Mouse (Mus musculus) limb, embryonic 11.5 days (tissue): ENCODE data around the gene Cox4i2. TPM values are rescaled to one million over a fixed set of nuclear protein-coding genes. Genes with fewer than 3 reads are reported as not detected.
A peak's percentile ranks its signal among the peaks of the same experiment; 100 is the strongest.

ENCODE experiments used
- ATAC-seq: fragments of 200-750 bp; cut with Nextera tagmentation; 2 replicates; pipeline ENCODE4 v1.8.0; 2017; ENCODE audit warnings: low read depth; ENCODE audit not compliant: insufficient number of reproducible peaks, low FRiP score, low TSS enrichment
- DNase-seq: peaks from one replicate; pipeline ENCODE4 v3.0.0-alpha.2; 2015; ENCODE audit warnings: low spot score
- H3K27ac ChIP-seq: fragments of 300-500 bp; sonication (generic); replicated peaks from 2 replicates; pipeline ENCODE4 v1.5.1; 2014; ENCODE audit warnings: low read depth, mild to moderate bottlenecking, low read length
- H3K27me3 ChIP-seq: fragments of 300-500 bp; sonication (generic); 2 replicates; pipeline ENCODE4 v1.6.1; 2014; ENCODE audit warnings: mild to moderate bottlenecking, low read length, mixed read lengths; ENCODE audit not compliant: control insufficient read depth, insufficient read depth
- H3K36me3 ChIP-seq: fragments of 300-500 bp; sonication (generic); 2 replicates; pipeline ENCODE4 v1.6.1; 2014; ENCODE audit warnings: mild to moderate bottlenecking, low read length, moderate library complexity, mixed read lengths; ENCODE audit not compliant: control insufficient read depth, insufficient read depth
- H3K4me1 ChIP-seq: fragments of 300-500 bp; sonication (generic); 2 replicates; pipeline ENCODE4 v1.6.1; 2014; ENCODE audit warnings: low read length, mixed read lengths; ENCODE audit not compliant: control insufficient read depth, insufficient read depth
- H3K4me2 ChIP-seq: fragments of 300-500 bp; sonication (generic); 2 replicates; pipeline ENCODE4 v1.6.1; 2014; ENCODE audit warnings: low read depth, mild to moderate bottlenecking, moderate library complexity; ENCODE audit not compliant: severe bottlenecking
- H3K4me3 ChIP-seq: fragments of 300-500 bp; sonication (generic); 2 replicates; pipeline ENCODE4 v1.5.1; 2014; ENCODE audit warnings: low read depth, low read length
- H3K9ac ChIP-seq: fragments of 300-500 bp; sonication (generic); 2 replicates; pipeline ENCODE4 v1.6.1; 2014; ENCODE audit warnings: mild to moderate bottlenecking, low read length
- H3K9me3 ChIP-seq: fragments of 300-500 bp; sonication (generic); 2 replicates; pipeline ENCODE4 v1.6.1; 2016; ENCODE audit warnings: low read length; ENCODE audit not compliant: control insufficient read depth
- WGBS: fragments of 180-500 bp; shearing (Covaris S2); extraction: QIAGEN DNeasy Blood & Tissue Kit; methylation state at CpG from one replicate; pipeline ENCODE4 v1.1.7; 2014; 5-methylcytosine and 5-hydroxymethylcytosine counted together
- polyA plus RNA-seq: library from polyadenylated mRNA; unstranded; fragments of >200 nt; fragmentation: Nextera tagmentation; extraction: Ambion mirVana; gene quantifications from 2 replicates; pipeline ENCODE4 v1.2.1, GENCODE M21; 2014

Gene Cox4i2
- polyA plus RNA-seq, 1 experiment from 2014 or later: 22.3 TPM

DNA sequence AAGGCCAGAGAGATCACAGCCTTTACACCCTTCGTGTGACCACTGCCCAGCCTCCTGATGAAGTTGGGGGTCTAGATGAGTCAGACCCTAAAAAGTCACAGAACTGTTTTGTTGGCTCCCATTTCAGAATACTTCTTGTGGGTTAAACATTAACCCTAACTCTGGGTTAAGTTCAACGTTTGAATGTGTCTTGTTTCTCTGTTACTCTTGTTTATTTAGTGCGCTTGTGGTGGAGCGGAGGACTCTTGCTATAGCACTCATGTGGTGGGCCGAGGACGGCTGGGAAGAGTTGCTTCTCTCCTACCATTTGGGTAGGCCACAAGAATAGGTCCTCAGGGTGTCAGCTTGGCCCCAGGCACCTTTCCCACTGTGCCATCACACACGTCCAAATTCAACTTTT is 25.4 kb upstream of the Cox4i2 start:
- no peaks in the 10 kb centered on the region for H3K27me3 ChIP-seq
- ATAC-seq: no peak
- no peak overlapping the region for H3K4me3 ChIP-seq

DNA sequence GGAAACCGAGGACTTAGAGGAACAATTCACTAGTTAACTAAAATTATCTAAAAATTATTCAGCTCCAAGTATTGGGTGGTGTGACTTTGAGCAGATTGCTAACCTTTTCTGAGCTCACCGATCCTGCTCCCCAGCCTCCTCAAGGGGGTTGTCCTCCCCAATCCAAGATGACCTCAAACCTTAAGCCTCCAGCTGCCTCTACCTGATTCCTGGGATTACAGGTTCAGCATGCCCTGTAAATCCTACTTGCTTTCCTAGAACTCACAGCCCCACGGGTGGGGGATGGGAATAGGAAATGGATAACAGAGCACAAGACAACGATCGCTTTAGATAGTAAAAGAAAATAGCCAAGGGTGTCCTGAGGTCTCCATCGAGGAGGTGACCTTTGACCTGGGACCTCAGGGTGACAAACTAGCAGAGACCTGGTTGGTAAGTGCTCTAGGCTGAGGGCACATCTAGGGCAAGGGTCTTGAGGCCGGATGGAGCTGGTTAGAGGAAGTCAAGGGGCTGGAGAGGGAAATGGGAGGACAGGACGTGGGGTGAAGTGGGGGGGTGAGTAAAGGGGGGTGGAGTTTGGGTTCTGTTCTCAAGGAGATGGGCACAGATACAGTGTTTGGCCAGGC is 24.8 kb upstream of the Cox4i2 start:
- peaks cover 53% of the 10 kb centered on the region for H3K4me1 ChIP-seq
- ATAC-seq (no peak; the same call in 1 of the 2 replicates), DNase-seq (peak; percentile 58)
- peak overlapping the region; percentile 23; the same call in 1 of the 2 replicates for H3K9ac ChIP-seq
- peak overlapping the region; percentile 91 for H3K27ac ChIP-seq
- no peaks in the 10 kb centered on the region for H3K9me3 ChIP-seq
- no peaks in the 10 kb centered on the region for H3K36me3 ChIP-seq
- WGBS: 19% methylated on average over 8 of the region's 8 CpGs
- no peak overlapping the region for H3K4me3 ChIP-seq
- no peak overlapping the region; the same call in 1 of the 2 replicates for H3K4me2 ChIP-seq
- no peaks in the 10 kb centered on the region for H3K27me3 ChIP-seq

More for the DNA sequence above, 25.4 kb upstream of the Cox4i2 start:
- DNase-seq: no peak
- Histone ChIP-seq H3K27ac (peak overlapping the region; percentile 91), H3K4me2 (no peak overlapping the region; the same call in 1 of the 2 replicates), H3K9ac (no peak overlapping the region), H3K4me1 (peaks cover 55% of the 10 kb centered on the region), H3K9me3 (no peaks in the 10 kb centered on the region), H3K36me3 (no peaks in the 10 kb centered on the region)
- 82% methylated on average over 7 of the region's 7 CpGs for WGBS

DNA sequence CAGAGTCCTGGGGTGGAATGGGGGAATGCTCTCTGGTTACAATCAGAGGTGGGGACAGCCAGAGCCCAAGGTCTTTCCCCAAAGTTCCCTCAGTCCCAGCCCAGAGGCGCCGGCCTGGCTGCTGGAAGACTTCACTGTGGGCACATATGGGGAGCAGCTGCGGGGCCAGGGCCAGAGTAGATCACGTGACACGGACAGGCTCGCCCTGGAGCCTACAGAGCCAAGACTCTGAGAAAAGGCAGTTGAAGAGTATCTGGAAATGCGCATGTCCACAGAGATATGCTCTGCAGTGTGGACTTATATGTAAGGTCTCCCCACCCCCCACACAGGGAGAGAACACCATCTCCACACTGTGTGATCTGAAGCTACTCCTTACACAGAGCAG is 24.3 kb upstream of the Cox4i2 start:
- ATAC-seq: peak; percentile 91
- Histone ChIP-seq H3K4me2 (peak overlapping the region; percentile 7), H3K4me1 (peaks cover 51% of the 10 kb centered on the region), H3K9me3 (no peaks in the 10 kb centered on the region), H3K9ac (peak overlapping the region; percentile 23; the same call in 1 of the 2 replicates), H3K36me3 (no peaks in the 10 kb centered on the region), H3K27me3 (no peaks in the 10 kb centered on the region), H3K27ac (peak overlapping the region; percentile 91), H3K4me3 (no peak overlapping the region)
- 10% methylated on average over 7 of the region's 7 CpGs for WGBS
- DNase-seq: peak; percentile 90

DNA sequence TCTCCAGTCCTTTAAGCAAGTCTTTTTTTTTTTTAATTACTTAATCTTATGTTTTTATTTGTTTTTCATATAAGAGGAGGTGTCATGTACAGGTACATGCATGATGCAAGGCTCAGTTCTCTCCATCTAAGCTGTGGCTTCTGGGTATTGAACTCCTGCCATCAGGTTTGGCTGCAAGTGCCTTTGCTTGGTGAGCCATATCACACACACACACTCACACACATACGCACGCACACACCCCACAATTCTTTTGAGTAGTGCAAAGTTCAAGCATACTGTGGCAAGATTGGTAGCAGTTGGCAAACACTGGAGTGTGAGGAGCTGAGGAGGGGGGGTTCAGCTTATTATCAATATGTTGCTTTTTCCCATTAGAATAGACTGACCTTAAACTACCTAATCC is 20.8 kb upstream of the Cox4i2 start:
- no peak for ATAC-seq
- no peak overlapping the region for H3K4me2 ChIP-seq
- H3K9me3 ChIP-seq: no peaks in the 10 kb centered on the region
- no peaks in the 10 kb centered on the region for H3K27me3 ChIP-seq
- H3K27ac ChIP-seq: no peak overlapping the region
- 89% methylated on average over 2 of the region's 2 CpGs for WGBS
- no peak for DNase-seq
- no peak overlapping the region for H3K4me3 ChIP-seq
- H3K36me3 ChIP-seq: no peaks in the 10 kb centered on the region
- no peak overlapping the region for H3K9ac ChIP-seq
- peaks cover 30% of the 10 kb centered on the region for H3K4me1 ChIP-seq

DNA sequence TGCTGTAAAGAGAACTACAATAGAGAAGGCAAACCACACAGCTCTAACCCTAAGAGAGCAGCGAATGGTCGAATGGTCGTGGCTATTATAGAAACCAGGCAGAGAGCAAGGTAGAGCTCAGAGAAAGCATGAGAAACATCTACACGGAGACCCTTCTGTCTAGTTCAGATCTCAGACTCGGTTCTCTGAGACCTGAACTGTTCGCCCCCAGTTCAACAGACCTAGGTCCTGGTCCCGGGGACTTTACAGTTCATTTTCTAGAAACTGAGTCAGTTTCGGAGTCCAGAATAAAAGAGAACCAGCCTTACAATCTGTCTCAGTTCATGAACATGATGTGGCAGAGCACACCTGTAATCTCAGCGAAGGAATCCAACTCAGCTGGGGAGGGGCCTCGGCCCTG is 19.5 kb upstream of the Cox4i2 start:
- Histone ChIP-seq H3K9ac (peak overlapping the region; percentile 36; the same call in 1 of the 2 replicates), H3K27ac (peak overlapping the region; percentile 91), H3K36me3 (no peaks in the 10 kb centered on the region), H3K4me1 (peaks cover 22% of the 10 kb centered on the region), H3K4me3 (peak overlapping the region; percentile 92), H3K9me3 (no peaks in the 10 kb centered on the region), H3K27me3 (no peaks in the 10 kb centered on the region), H3K4me2 (peak overlapping the region; percentile 54)
- DNase-seq (no peak), ATAC-seq (no peak)
- WGBS: 8% methylated on average over 10 of the region's 10 CpGs

DNA sequence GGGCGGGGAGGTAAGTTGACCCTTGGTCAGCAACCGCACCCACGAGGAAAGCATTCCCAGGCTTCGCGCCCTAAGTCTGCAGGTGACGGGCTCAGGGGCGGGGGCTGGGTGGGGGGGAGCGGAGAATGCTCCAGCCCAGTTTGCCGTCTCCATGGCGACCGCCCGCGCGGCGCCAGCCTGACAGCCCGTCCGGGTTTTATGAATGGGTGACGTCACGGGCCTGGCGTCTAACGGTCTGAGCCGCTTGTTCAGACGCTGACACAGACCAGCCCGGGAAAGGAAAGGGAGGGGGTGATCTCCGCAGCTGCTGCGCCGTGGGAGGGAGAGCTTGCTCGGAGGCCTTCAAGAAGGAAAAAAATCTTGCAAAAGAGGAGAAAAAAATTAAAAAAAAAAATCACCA is 19.0 kb upstream of the Cox4i2 start:
- DNase-seq (peak; percentile 99), ATAC-seq (peak; percentile 80)
- Histone ChIP-seq H3K27ac (peak overlapping the region; percentile 91), H3K36me3 (no peaks in the 10 kb centered on the region), H3K9ac (peak overlapping the region; percentile 39), H3K4me1 (peaks cover 20% of the 10 kb centered on the region), H3K4me2 (peak overlapping the region; percentile 54), H3K4me3 (peak overlapping the region; percentile 92), H3K27me3 (no peaks in the 10 kb centered on the region), H3K9me3 (no peaks in the 10 kb centered on the region)
- WGBS: 0% methylated on average over 28 of the region's 28 CpGs

GRCm38 (mm10) chr2:152736090-152736601 is 17.8 kb upstream of the Cox4i2 start, which contains the start of gene Id1:
TSS of gene Id1 (plus strand) at chr2:152736251.
- ATAC-seq (peak; percentile 72), DNase-seq (peak; percentile 96)
- Histone ChIP-seq H3K9me3 (no peaks in the 10 kb centered on the region), H3K4me3 (peak within 1 kb of the TSS; percentile 92), H3K4me1 (peaks cover 25% of the 10 kb centered on the region), H3K4me2 (peak within 1 kb of the TSS; percentile 54), H3K27me3 (no peaks in the 10 kb centered on the region), H3K27ac (peak within 1 kb of the TSS; percentile 91), H3K36me3 (no peaks in the 10 kb centered on the region), H3K9ac (peak within 1 kb of the TSS; percentile 93)
- under 1% methylated on average over 28 of the region's 28 CpGs for WGBS

DNA sequence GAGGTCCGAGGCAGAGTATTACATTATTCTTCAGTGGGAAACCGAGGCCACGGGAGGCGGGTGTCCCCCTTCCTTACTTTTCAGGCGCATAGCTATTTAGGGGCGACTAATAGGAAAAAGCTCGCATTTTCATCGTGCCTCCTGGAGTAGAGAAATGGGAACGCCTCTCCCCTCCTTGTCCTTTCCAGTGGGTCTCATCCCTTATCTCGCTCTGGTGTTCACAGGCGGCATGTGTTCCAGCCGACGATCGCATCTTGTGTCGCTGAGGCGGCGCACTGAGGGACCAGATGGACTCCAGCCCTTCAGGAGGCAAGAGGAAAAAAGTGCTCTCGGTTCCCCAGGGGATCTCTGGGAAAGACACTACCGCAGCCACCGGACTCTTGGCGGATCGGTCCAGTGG is 17.2 kb upstream of the Cox4i2 start:
- peaks cover 31% of the 10 kb centered on the region for H3K4me1 ChIP-seq
- peak overlapping the region; percentile 91 for H3K27ac ChIP-seq
- under 1% methylated on average over 22 of the region's 22 CpGs for WGBS
- no peaks in the 10 kb centered on the region for H3K36me3 ChIP-seq
- peak overlapping the region; percentile 54 for H3K4me2 ChIP-seq
- peak; percentile 69 for DNase-seq
- no peaks in the 10 kb centered on the region for H3K9me3 ChIP-seq
- no peaks in the 10 kb centered on the region for H3K27me3 ChIP-seq
- H3K4me3 ChIP-seq: peak overlapping the region; percentile 92
- ATAC-seq: no peak
- H3K9ac ChIP-seq: peak overlapping the region; percentile 93
